Mouse (Mus musculus) gastrocnemius, adult 8-10 months (tissue): ENCODE results near the gene Zyg11b. TPM values are rescaled to one million over a fixed set of nuclear protein-coding genes. Genes with fewer than 3 reads are reported as not detected.

Experiments used
- DNase-seq, 2 experiments: peaks; one replicate each; pipeline ENCODE4 v3.0.0; 2022; ENCODE audit warnings: low spot score in 2 of 2
- total RNA-seq, 4 experiments: library from RNA; stranded (reverse); gene quantifications; 2 replicates each; pipeline ENCODE4 v1.2.4; 2022

Gene Zyg11b
- total RNA-seq, 4 experiments from 2014 or later: 58.6 to 67.0 (median 65.0) TPM

GRCm38 (mm10) chr4:108196277-108196855, 104.5 kb downstream of the Zyg11b start:
- peak; percentile 31 to 35 for DNase-seq

- DNase-seq: no peak
These were observed 108.0 kb downstream of the Zyg11b start for GRCm38 (mm10) chr4:108192821-108193323.

GRCm38 (mm10) chr4:108182278-108182677, 118.6 kb downstream of the Zyg11b start:
- no peak for DNase-seq

Other genes with a start within 250 kb of the Zyg11b start
- gene Podn, start 204.7 kb downstream of the Zyg11b start, total RNA-seq: 1 to 10 TPM; 5.1 to 7.9 (median 5.5) TPM
- gene Scp2, start 156.1 kb downstream of the Zyg11b start, total RNA-seq: 100 to 1,000 TPM; 159 to 176 (median 161) TPM
- 1 to 10 TPM; 6.3 to 9.1 (median 7.4) TPM for gene Echdc2, start 135.7 kb downstream of the Zyg11b start, total RNA-seq
- 1 to 10 TPM in 3 of 4 experiments, under 1 TPM in 1; 0.56 to 1.6 (median 1.2) TPM for gene Zyg11a, start 83.0 kb downstream of the Zyg11b start, total RNA-seq
- 10 to 100 TPM; 26.4 to 40.8 (median 33.7) TPM for gene Coa7, start 27.0 kb upstream of the Zyg11b start, total RNA-seq
- not detected for gene Shisal2a, start 82.3 kb upstream of the Zyg11b start, total RNA-seq
- 10 to 100 TPM in 1 of 4 experiments, 1 to 10 TPM in 3; 5.0 to 11.8 (median 5.7) TPM for gene Gpx7, start 105.9 kb upstream of the Zyg11b start, total RNA-seq
- gene Tut4, start 158.3 kb upstream of the Zyg11b start, total RNA-seq: 10 to 100 TPM; 16.8 to 33.6 (median 19.6) TPM